ENCODE assay signal across 12 mouse cellular contexts in genomic region chr9:75319365-75319764, GRCm38 (mm10). TPM values are rescaled to one million over a fixed set of nuclear protein-coding genes. Genes with fewer than 3 reads are reported as not detected.
A peak's percentile ranks its signal among the peaks of the same experiment; 100 is the strongest.
DNase-seq lines count a peak whose midpoint lies in the region; ATAC-seq and TF ChIP-seq lines count a peak whose summit lies in the region.
"Had no signal": no experiment of that assay in that cellular context is flagged by ENCODE, and none has a peak within 500 bp of the region (broad histone marks: within the 10 kb centered on the region; RNA-seq: fewer than 3 reads in every experiment).

No protein-coding gene starts in this region.

- intact Hi-C loops in heart, adult 2 months (cut with DNase I): no loop called here

- no peaks in the 10 kb centered on the region; the same call in 1 of the 2 replicates for H3K79me2 ChIP-seq in heart, adult 2 months (replicated peaks; ENCODE audit: control insufficient read depth, insufficient read depth, low read length)

- H3K4me2 ChIP-seq in heart, embryonic 16.5 days (ENCODE audit: low read depth, low read length): no peak overlapping the region
- no peak overlapping the region for H3K4me2 ChIP-seq in neural tube, embryonic 13.5 days
- H3K4me2 ChIP-seq in neural tube, embryonic 15.5 days: no peak overlapping the region
- H3K4me2 ChIP-seq in stomach, postnatal 0 days (replicated peaks; ENCODE audit: low read depth): no peak overlapping the region
- H3K4me2 ChIP-seq: stomach, embryonic 15.5 days had no signal

- TF ChIP-seq EP300 in heart, adult 2 months (IDR thresholded peaks at IDR 0.05; ENCODE audit: insufficient read depth, low read depth, low read length): no peak
- TF ChIP-seq EP300 in stomach, postnatal 0 days (optimal IDR thresholded peaks at IDR 0.05): no peak

- H3K27me3 ChIP-seq in heart, embryonic 16.5 days (ENCODE audit: control insufficient read depth, insufficient read depth, low read length): no peaks in the 10 kb centered on the region
- no peaks in the 10 kb centered on the region for H3K27me3 ChIP-seq in heart, adult 2 months (ENCODE audit: control insufficient read depth, insufficient read depth, low read length)
- H3K27me3 ChIP-seq in neural tube, embryonic 13.5 days: no peaks in the 10 kb centered on the region
- no peaks in the 10 kb centered on the region for H3K27me3 ChIP-seq in neural tube, embryonic 15.5 days (replicated peaks)
- H3K27me3 ChIP-seq in stomach, postnatal 0 days (ENCODE audit: control insufficient read depth, insufficient read depth, low read length): no peaks in the 10 kb centered on the region
- H3K27me3 ChIP-seq: stomach, embryonic 15.5 days had no signal

- H3K4me3 ChIP-seq in heart, embryonic 16.5 days (ENCODE audit: low read length): no peak overlapping the region
- no peak overlapping the region for H3K4me3 ChIP-seq in heart, adult 2 months
- H3K4me3 ChIP-seq in neural tube, embryonic 13.5 days: no peak overlapping the region
- no peak overlapping the region for H3K4me3 ChIP-seq in neural tube, embryonic 15.5 days (replicated peaks)
- H3K4me3 ChIP-seq in stomach, postnatal 0 days (ENCODE audit: low read depth, low read length): no peak overlapping the region
- H3K4me3 ChIP-seq: stomach, embryonic 15.5 days had no signal

- H3K9me3 ChIP-seq in heart, embryonic 16.5 days (replicated peaks; ENCODE audit: control insufficient read depth, low read length): no peaks in the 10 kb centered on the region
- no peaks in the 10 kb centered on the region for H3K9me3 ChIP-seq in neural tube, embryonic 13.5 days
- H3K9me3 ChIP-seq in neural tube, embryonic 15.5 days (replicated peaks): no peaks in the 10 kb centered on the region
- no peaks in the 10 kb centered on the region for H3K9me3 ChIP-seq in stomach, postnatal 0 days (ENCODE audit: control insufficient read depth, low read length)
- H3K9me3 ChIP-seq: stomach, embryonic 15.5 days had no signal

- peaks cover 20% of the 10 kb centered on the region for H3K4me1 ChIP-seq in heart, embryonic 16.5 days (ENCODE audit: control insufficient read depth, insufficient read depth, low read length)
- H3K4me1 ChIP-seq in heart, adult 2 months (ENCODE audit: control insufficient read depth, insufficient read depth, low read length): no peaks in the 10 kb centered on the region
- peaks cover 17% of the 10 kb centered on the region for H3K4me1 ChIP-seq in neural tube, embryonic 13.5 days (replicated peaks)
- H3K4me1 ChIP-seq in neural tube, embryonic 15.5 days: peaks cover 27% of the 10 kb centered on the region
- H3K4me1 ChIP-seq in stomach, postnatal 0 days (replicated peaks; ENCODE audit: control insufficient read depth, insufficient read depth): no peaks in the 10 kb centered on the region

- no peak for TF ChIP-seq CTCF in heart, adult 2 months (IDR thresholded peaks at IDR 0.05)
- TF ChIP-seq CTCF in stomach, postnatal 0 days (IDR thresholded peaks at IDR 0.05; ENCODE audit: low read depth): peak; percentile 47

- H3K36me3 ChIP-seq in heart, embryonic 16.5 days (ENCODE audit: control insufficient read depth, insufficient read depth): no peaks in the 10 kb centered on the region
- no peaks in the 10 kb centered on the region for H3K36me3 ChIP-seq in heart, adult 2 months (ENCODE audit: control insufficient read depth, insufficient read depth, low read length)
- H3K36me3 ChIP-seq in neural tube, embryonic 13.5 days: peaks cover 5% of the 10 kb centered on the region; the same call in 1 of the 2 replicates
- H3K36me3 ChIP-seq in neural tube, embryonic 15.5 days: peaks cover 11% of the 10 kb centered on the region; the same call in 1 of the 2 replicates
- no peaks in the 10 kb centered on the region for H3K36me3 ChIP-seq in stomach, postnatal 0 days (ENCODE audit: control insufficient read depth, insufficient read depth, low read length)
- H3K36me3 ChIP-seq: stomach, embryonic 15.5 days had no signal

- peak; percentile 21 for DNase-seq in adrenal gland, adult 2 months
- DNase-seq in adrenal gland, postnatal 25 days: no peak
- no peak for DNase-seq in heart, adult 2 months
- DNase-seq in stomach, postnatal 0 days (ENCODE audit: low spot score): no peak
- no peak for DNase-seq in adipocyte (ENCODE audit: low spot score)
- DNase-seq: kidney, adult 11 months; lung, postnatal 10 days had no signal

- TF ChIP-seq POLR2A in heart, adult 2 months (IDR thresholded peaks at IDR 0.05; ENCODE audit: insufficient read depth, low read depth, low read length): no peak

- peak overlapping the region; percentile 76 for H3K27ac ChIP-seq in heart, embryonic 16.5 days (ENCODE audit: low read length)
- H3K27ac ChIP-seq in heart, adult 2 months: no peak overlapping the region
- peak overlapping the region; percentile 39; the same call in 1 of the 2 replicates for H3K27ac ChIP-seq in neural tube, embryonic 13.5 days (replicated peaks)
- no peak overlapping the region for H3K27ac ChIP-seq in neural tube, embryonic 15.5 days (replicated peaks)
- H3K27ac ChIP-seq in stomach, postnatal 0 days (replicated peaks): no peak overlapping the region
- H3K27ac ChIP-seq: stomach, embryonic 15.5 days had no signal

- no peak for ATAC-seq in heart, embryonic 16.5 days (replicated peaks; ENCODE audit: extremely low read depth, insufficient read depth, low FRiP score)
- no peak for ATAC-seq in neural tube, embryonic 13.5 days (ENCODE audit: low read depth)
- no peak for ATAC-seq in neural tube, embryonic 15.5 days (ENCODE audit: low FRiP score)
- ATAC-seq in stomach, postnatal 0 days (ENCODE audit: low FRiP score, low TSS enrichment): no peak

- WGBS in heart, embryonic 16.5 days: 73% methylated on average over 3 of the region's 3 CpGs
- WGBS in heart, adult 2 months: 88% methylated on average over 3 of the region's 3 CpGs
- WGBS in neural tube, embryonic 13.5 days: 83% methylated on average over 3 of the region's 3 CpGs
- 88% methylated on average over 3 of the region's 3 CpGs for WGBS in neural tube, embryonic 15.5 days
- WGBS in stomach, postnatal 0 days: 61% methylated on average over 3 of the region's 3 CpGs

- peak overlapping the region; percentile 40; the same call in 1 of the 2 replicates for H3K9ac ChIP-seq in heart, embryonic 16.5 days (ENCODE audit: low read length)
- no peak overlapping the region for H3K9ac ChIP-seq in heart, adult 2 months (ENCODE audit: low read depth, low read length)
- H3K9ac ChIP-seq in neural tube, embryonic 13.5 days: no peak overlapping the region
- H3K9ac ChIP-seq in neural tube, embryonic 15.5 days (replicated peaks): no peak overlapping the region
- no peak overlapping the region for H3K9ac ChIP-seq in stomach, postnatal 0 days (ENCODE audit: low read length)
- H3K9ac ChIP-seq: stomach, embryonic 15.5 days had no signal

RNA-seq across cellular contexts. Expression of gene Gnb5, which starts 13.3 kb away (rescaled TPM):
- total RNA-seq in adrenal gland, adult 2 months (2021): 10 to 100 TPM; 35.4 to 62.6 TPM
- 31.1 and 35.5 TPM in 2 replicates for polyA plus RNA-seq in adrenal gland, adult 2 months (2012; rRNA removed)
- 36.7 and 37.3 TPM in 2 replicates for total RNA-seq in adrenal gland, postnatal 25 days (2021)
- 62.6 and 66.9 TPM in 2 replicates for polyA plus RNA-seq in heart, embryonic 16.5 days (2015; fragmentation: Nextera tagmentation; extraction: Ambion mirVana)
- total RNA-seq in heart, adult 2 months (2021): 10 to 100 TPM; 23.5 to 23.9 TPM
- polyA plus RNA-seq in heart, adult 2 months (2012; rRNA removed): 33.0 and 52.8 TPM in 2 replicates
- polyA plus RNA-seq in neural tube, embryonic 13.5 days (2015; fragmentation: Nextera tagmentation; extraction: Ambion mirVana): 60.7 and 63.7 TPM in 2 replicates
- 85.1 and 97.4 TPM in 2 replicates for polyA plus RNA-seq in neural tube, embryonic 15.5 days (2015; fragmentation: Nextera tagmentation; extraction: Ambion mirVana)
- polyA plus RNA-seq in stomach, postnatal 0 days (2015; fragmentation: Nextera tagmentation; extraction: Ambion mirVana): 16.1 and 17.5 TPM in 2 replicates

RNA-seq across cellular contexts. Expression of gene Bcl2l10, which starts 28.2 kb away (rescaled TPM):
- under 1 TPM; 0.23 to 0.24 TPM for total RNA-seq in adrenal gland, adult 2 months (2021)
- polyA plus RNA-seq in adrenal gland, adult 2 months (2012; rRNA removed): 0.13 and 0.20 TPM in 2 replicates
- not detected in 2 replicates for total RNA-seq in adrenal gland, postnatal 25 days (2021)
- polyA plus RNA-seq in heart, embryonic 16.5 days (2015; fragmentation: Nextera tagmentation; extraction: Ambion mirVana): not detected in 2 replicates
- total RNA-seq in heart, adult 2 months (2021): not detected
- polyA plus RNA-seq in heart, adult 2 months (2012; rRNA removed): 0.15 TPM in 1 of 2 replicates, not detected in the other
- polyA plus RNA-seq in neural tube, embryonic 13.5 days (2015; fragmentation: Nextera tagmentation; extraction: Ambion mirVana): not detected in 2 replicates
- polyA plus RNA-seq in neural tube, embryonic 15.5 days (2015; fragmentation: Nextera tagmentation; extraction: Ambion mirVana): not detected in 2 replicates
- polyA plus RNA-seq in stomach, postnatal 0 days (2015; fragmentation: Nextera tagmentation; extraction: Ambion mirVana): not detected in 2 replicates
- polyA plus RNA-seq: limb, embryonic 11.5 days; stomach, embryonic 15.5 days had no signal

Comparison
In these comparisons a context has a peak if more than half of its experiments do, and no peak if none do; other contexts are left out.
1. H3K27ac ChIP-seq: peak in heart, embryonic 16.5 days (single experiment) and neural tube, embryonic 13.5 days (single experiment); none in heart, adult 2 months (single experiment), neural tube, embryonic 15.5 days (single experiment) and stomach, postnatal 0 days (single experiment).